10 mouse cellular contexts compared by ENCODE assay signal in genomic region chr17:46519971-46520370, GRCm38 (mm10). TPM values are rescaled to one million over a fixed set of nuclear protein-coding genes. Genes with fewer than 3 reads are reported as not detected.
DNase-seq lines count a peak whose midpoint lies in the region; ATAC-seq and TF ChIP-seq lines count a peak whose summit lies in the region.
"Had no signal": no experiment of that assay in that cellular context is flagged by ENCODE, and none has a peak within 500 bp of the region (broad histone marks: within the 10 kb centered on the region; RNA-seq: fewer than 3 reads in every experiment).

No protein-coding gene starts in this region.

- no peak for TF ChIP-seq EP300 in heart, adult 2 months (IDR thresholded peaks at IDR 0.05; ENCODE audit: insufficient read depth, low read depth, low read length)

- 70% methylated on average over 10 of the region's 10 CpGs for WGBS in heart, adult 2 months
- 40% methylated on average over 10 of the region's 10 CpGs for WGBS in lung, embryonic 14.5 days
- 65% methylated on average over 10 of the region's 10 CpGs for WGBS in hindbrain, embryonic 13.5 days
- 52% methylated on average over 10 of the region's 10 CpGs for WGBS in midbrain, embryonic 13.5 days

- H3K79me2 ChIP-seq in heart, adult 2 months (replicated peaks; ENCODE audit: control insufficient read depth, insufficient read depth, low read length), result no peaks in the 10 kb centered on the region

- intact Hi-C loops in heart, adult 2 months (cut with DNase I), result no loop called here
- intact Hi-C loops in heart, postnatal 14 days (cut with DNase I), result no loop called here

- no peak for TF ChIP-seq POLR2A in heart, adult 2 months (IDR thresholded peaks at IDR 0.05; ENCODE audit: insufficient read depth, low read depth, low read length)

- DNase-seq in heart, adult 2 months, result no peak
- no peak for DNase-seq in heart, postnatal 14 days
- DNase-seq in lung, embryonic 14.5 days, result no peak
- no peak for DNase-seq in lung, postnatal 10 days
- no peak for DNase-seq in embryo, embryonic 10.5 days (ENCODE audit: low spot score)
- DNase-seq: kidney, postnatal 10 days; right cerebral cortex, postnatal 25 days had no signal

- ATAC-seq in lung, embryonic 14.5 days (ENCODE audit: insufficient read depth), result no peak
- ATAC-seq in hindbrain, embryonic 13.5 days (ENCODE audit: low FRiP score), result no peak
- ATAC-seq in midbrain, embryonic 13.5 days, result no peak
- ATAC-seq in inflammation-experienced regulatory T-cells, adult 6 months, result no peak

- peak overlapping the region; percentile 11; the same call in 1 of the 2 replicates for H3K9ac ChIP-seq in heart, adult 2 months (ENCODE audit: low read depth, low read length)
- H3K9ac ChIP-seq in lung, embryonic 14.5 days, result peak overlapping the region; percentile 30
- H3K9ac ChIP-seq in hindbrain, embryonic 13.5 days, result 0 out of 2 replicates have a peak overlapping the region, but pooled peaks have one; percentile 11
- H3K9ac ChIP-seq in midbrain, embryonic 13.5 days (replicated peaks), result peak overlapping the region; percentile 36; the same call in 1 of the 2 replicates

- H3K4me2 ChIP-seq in lung, embryonic 14.5 days, result peak overlapping the region; percentile 55
- H3K4me2 ChIP-seq in hindbrain, embryonic 13.5 days, result 0 out of 2 replicates have a peak overlapping the region, but pooled peaks have one; percentile 17
- peak overlapping the region; percentile 11; the same call in 1 of the 2 replicates for H3K4me2 ChIP-seq in midbrain, embryonic 13.5 days (replicated peaks)

- H3K9me3 ChIP-seq in lung, embryonic 14.5 days (ENCODE audit: low read depth, low read length), result no peaks in the 10 kb centered on the region
- no peaks in the 10 kb centered on the region for H3K9me3 ChIP-seq in hindbrain, embryonic 13.5 days
- no peaks in the 10 kb centered on the region for H3K9me3 ChIP-seq in midbrain, embryonic 13.5 days

- no peaks in the 10 kb centered on the region for H3K27me3 ChIP-seq in heart, adult 2 months (ENCODE audit: control insufficient read depth, insufficient read depth, low read length)
- no peaks in the 10 kb centered on the region for H3K27me3 ChIP-seq in lung, embryonic 14.5 days (ENCODE audit: insufficient read depth, low read length)
- H3K27me3 ChIP-seq in hindbrain, embryonic 13.5 days, result peaks cover 46% of the 10 kb centered on the region
- H3K27me3 ChIP-seq in midbrain, embryonic 13.5 days, result peaks cover 38% of the 10 kb centered on the region

- no peak for TF ChIP-seq CTCF in heart, adult 2 months (IDR thresholded peaks at IDR 0.05)
- TF ChIP-seq CTCF in lung, embryonic 14.5 days (IDR thresholded peaks at IDR 0.05; ENCODE audit: low read depth), result no peak

- no peaks in the 10 kb centered on the region for H3K36me3 ChIP-seq in heart, adult 2 months (ENCODE audit: control insufficient read depth, insufficient read depth, low read length)
- no peaks in the 10 kb centered on the region for H3K36me3 ChIP-seq in lung, embryonic 14.5 days (ENCODE audit: insufficient read depth)
- H3K36me3 ChIP-seq in hindbrain, embryonic 13.5 days, result peaks cover 55% of the 10 kb centered on the region
- peaks cover 17% of the 10 kb centered on the region for H3K36me3 ChIP-seq in midbrain, embryonic 13.5 days

- no peak overlapping the region for H3K27ac ChIP-seq in heart, adult 2 months
- no peak overlapping the region for H3K27ac ChIP-seq in lung, embryonic 14.5 days (ENCODE audit: low read depth)
- H3K27ac ChIP-seq in hindbrain, embryonic 13.5 days, result no peak overlapping the region
- H3K27ac ChIP-seq in midbrain, embryonic 13.5 days, result no peak overlapping the region

- H3K4me1 ChIP-seq in heart, adult 2 months (ENCODE audit: control insufficient read depth, insufficient read depth, low read length), result no peaks in the 10 kb centered on the region
- no peaks in the 10 kb centered on the region for H3K4me1 ChIP-seq in lung, embryonic 14.5 days (ENCODE audit: insufficient read depth)
- peaks cover 6% of the 10 kb centered on the region; the same call in 1 of the 2 replicates for H3K4me1 ChIP-seq in hindbrain, embryonic 13.5 days (replicated peaks)
- no peaks in the 10 kb centered on the region; the same call in 1 of the 2 replicates for H3K4me1 ChIP-seq in midbrain, embryonic 13.5 days (replicated peaks)

- H3K4me3 ChIP-seq in heart, adult 2 months, result no peak overlapping the region
- H3K4me3 ChIP-seq in lung, embryonic 14.5 days (ENCODE audit: low read depth, low read length), result peak overlapping the region; percentile 18
- H3K4me3 ChIP-seq in hindbrain, embryonic 13.5 days, result no peak overlapping the region
- H3K4me3 ChIP-seq in midbrain, embryonic 13.5 days (replicated peaks), result no peak overlapping the region

RNA-seq across cellular contexts. Expression of gene Dnph1, which starts 23.5 kb away (rescaled TPM):
- 1 to 10 TPM; 1.8 to 1.9 TPM for total RNA-seq in heart, adult 2 months (2021)
- 0.80 and 0.97 TPM in 2 replicates for polyA plus RNA-seq in heart, adult 2 months (2012; rRNA removed)
- 1 to 10 TPM; 2.1 to 2.4 TPM for total RNA-seq in heart, postnatal 14 days (2021)
- polyA plus RNA-seq in lung, embryonic 14.5 days (2014; fragmentation: Nextera tagmentation; extraction: Ambion mirVana), result 50.3 and 60.8 TPM in 2 replicates
- polyA plus RNA-seq in hindbrain, embryonic 13.5 days (2015; fragmentation: Nextera tagmentation; extraction: Ambion mirVana), result 20.4 and 21.8 TPM in 2 replicates
- polyA plus RNA-seq in midbrain, embryonic 13.5 days (2015; fragmentation: Nextera tagmentation; extraction: Ambion mirVana), result 31.6 and 32.4 TPM in 2 replicates
- 10 to 100 TPM in 1 of 3 experiments, 1 to 10 TPM in 2; 4.6 to 17.6 (median 6.8) TPM for polyA plus RNA-seq in inflammation-experienced regulatory T-cells, adult 6 months (2017; shearing (Covaris generic))

RNA-seq across cellular contexts. Expression of gene Cul9, which starts 26.2 kb away (rescaled TPM):
- total RNA-seq in heart, adult 2 months (2021), result 10 to 100 TPM; 21.6 to 21.9 TPM
- polyA plus RNA-seq in heart, adult 2 months (2012; rRNA removed), result 20.1 and 22.7 TPM in 2 replicates
- 10 to 100 TPM; 17.0 to 18.2 TPM for total RNA-seq in heart, postnatal 14 days (2021)
- polyA plus RNA-seq in lung, embryonic 14.5 days (2014; fragmentation: Nextera tagmentation; extraction: Ambion mirVana), result 2.8 and 2.9 TPM in 2 replicates
- polyA plus RNA-seq in hindbrain, embryonic 13.5 days (2015; fragmentation: Nextera tagmentation; extraction: Ambion mirVana), result 17.1 and 21.6 TPM in 2 replicates
- polyA plus RNA-seq in midbrain, embryonic 13.5 days (2015; fragmentation: Nextera tagmentation; extraction: Ambion mirVana), result 18.7 and 20.3 TPM in 2 replicates
- 1 to 10 TPM in 2 of 3 experiments, under 1 TPM in 1; 0.78 to 7.5 (median 3.1) TPM for polyA plus RNA-seq in inflammation-experienced regulatory T-cells, adult 6 months (2017; shearing (Covaris generic))

RNA-seq across cellular contexts. Expression of gene Ttbk1, which starts 32.5 kb away (rescaled TPM):
- total RNA-seq in heart, adult 2 months (2021), result under 1 TPM; 0.16 to 0.23 TPM
- 0.21 and 0.23 TPM in 2 replicates for polyA plus RNA-seq in heart, adult 2 months (2012; rRNA removed)
- under 1 TPM; 0.29 to 0.48 TPM for total RNA-seq in heart, postnatal 14 days (2021)
- 0.05 and 0.11 TPM in 2 replicates for polyA plus RNA-seq in lung, embryonic 14.5 days (2014; fragmentation: Nextera tagmentation; extraction: Ambion mirVana)
- polyA plus RNA-seq in hindbrain, embryonic 13.5 days (2015; fragmentation: Nextera tagmentation; extraction: Ambion mirVana), result 4.6 and 4.7 TPM in 2 replicates
- polyA plus RNA-seq in midbrain, embryonic 13.5 days (2015; fragmentation: Nextera tagmentation; extraction: Ambion mirVana), result 4.6 and 5.0 TPM in 2 replicates
- polyA plus RNA-seq in inflammation-experienced regulatory T-cells, adult 6 months (2017; shearing (Covaris generic)), result 1 to 10 TPM in 1 of 3 experiments, under 1 TPM in 2; 0.57 to 1.2 (median 0.58) TPM

RNA-seq across cellular contexts. Expression of gene Srf, which starts 36.0 kb away (rescaled TPM):
- 100 to 1,000 TPM in 1 of 2 experiments, 10 to 100 TPM in 1; 91.5 to 106 TPM for total RNA-seq in heart, adult 2 months (2021)
- polyA plus RNA-seq in heart, adult 2 months (2012; rRNA removed), result 223 and 227 TPM in 2 replicates
- 100 to 1,000 TPM in 1 of 2 experiments, 10 to 100 TPM in 1; 93.0 to 109 TPM for total RNA-seq in heart, postnatal 14 days (2021)
- polyA plus RNA-seq in lung, embryonic 14.5 days (2014; fragmentation: Nextera tagmentation; extraction: Ambion mirVana), result 11.4 and 15.1 TPM in 2 replicates
- 4.6 and 4.8 TPM in 2 replicates for polyA plus RNA-seq in hindbrain, embryonic 13.5 days (2015; fragmentation: Nextera tagmentation; extraction: Ambion mirVana)
- 4.1 and 6.0 TPM in 2 replicates for polyA plus RNA-seq in midbrain, embryonic 13.5 days (2015; fragmentation: Nextera tagmentation; extraction: Ambion mirVana)
- polyA plus RNA-seq in inflammation-experienced regulatory T-cells, adult 6 months (2017; shearing (Covaris generic)), result 10 to 100 TPM in 1 of 3 experiments, 1 to 10 TPM in 2; 4.8 to 15.7 (median 7.7) TPM
